ENCODE assay signal across 9 mouse cellular contexts in the genomic region with DNA sequence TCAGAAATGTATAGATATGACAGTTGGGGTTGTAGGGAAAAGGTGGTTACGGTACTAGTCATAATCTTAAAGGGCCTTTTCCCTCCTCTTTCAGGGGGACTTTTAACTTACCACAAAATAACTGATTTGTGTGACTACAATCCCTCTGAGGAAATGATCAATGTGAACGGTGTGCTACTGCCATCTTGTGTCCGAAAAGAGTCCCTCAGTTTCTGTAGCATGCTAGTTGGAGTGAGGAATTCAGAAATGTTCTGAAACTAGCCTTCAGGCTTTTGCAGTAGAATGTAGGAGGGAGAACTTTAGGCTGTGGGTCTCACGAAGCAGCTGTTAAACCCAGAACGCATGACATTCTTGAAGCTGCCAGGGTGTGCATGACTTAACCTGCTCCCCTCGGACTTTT.
A peak's percentile ranks its signal among the peaks of the same experiment; 100 is the strongest.
DNase-seq lines count a peak whose midpoint lies in the region; ATAC-seq and TF ChIP-seq lines count a peak whose summit lies in the region.
"Had no signal": no experiment of that assay in that cellular context is flagged by ENCODE, and none has a peak within 500 bp of the region (broad histone marks: within the 10 kb centered on the region; RNA-seq: fewer than 3 reads in every experiment).

No protein-coding gene starts in this region.

- no peak overlapping the region for H3K9ac ChIP-seq in ES-E14 (ENCODE audit: insufficient read depth, low read depth, low read length, poor library complexity, severe bottlenecking)
- no peak overlapping the region for H3K9ac ChIP-seq in embryonic facial prominence, embryonic 13.5 days
- no peak overlapping the region for H3K9ac ChIP-seq in hindbrain, embryonic 14.5 days
- no peak overlapping the region for H3K9ac ChIP-seq in midbrain, embryonic 12.5 days (replicated peaks)

- no peaks in the 10 kb centered on the region for H3K4me1 ChIP-seq in ES-E14 (ENCODE audit: control insufficient read depth in 2 of 2, insufficient read depth in 2 of 2, low read length in 2 of 2, poor library complexity in 1 of 2)
- no peaks in the 10 kb centered on the region for H3K4me1 ChIP-seq in embryonic facial prominence, embryonic 13.5 days
- no peaks in the 10 kb centered on the region for H3K4me1 ChIP-seq in hindbrain, embryonic 14.5 days (replicated peaks; ENCODE audit: control insufficient read depth, insufficient read depth, low read length)
- no peaks in the 10 kb centered on the region for H3K4me1 ChIP-seq in midbrain, embryonic 12.5 days

- no peaks in the 10 kb centered on the region for H3K36me3 ChIP-seq in ES-E14 (ENCODE audit: control insufficient read depth, insufficient read depth, low read length, poor library complexity, severe bottlenecking)
- no peaks in the 10 kb centered on the region for H3K36me3 ChIP-seq in embryonic facial prominence, embryonic 13.5 days
- H3K36me3 ChIP-seq in hindbrain, embryonic 14.5 days (replicated peaks; ENCODE audit: control insufficient read depth, insufficient read depth): no peaks in the 10 kb centered on the region
- H3K36me3 ChIP-seq in midbrain, embryonic 12.5 days: no peaks in the 10 kb centered on the region

- WGBS in embryonic facial prominence, embryonic 13.5 days: 14% methylated on average over 6 of the region's 6 CpGs
- WGBS in hindbrain, embryonic 14.5 days: 36% methylated on average over 6 of the region's 6 CpGs
- WGBS in midbrain, embryonic 12.5 days: 35% methylated on average over 6 of the region's 6 CpGs

- H3K4me3 ChIP-seq in ES-E14 (ENCODE audit: insufficient read depth in 1 of 2, low read depth in 1 of 2, low read length in 2 of 2, poor library complexity in 1 of 2, severe bottlenecking in 1 of 2): no peak overlapping the region
- no peak overlapping the region for H3K4me3 ChIP-seq in embryonic facial prominence, embryonic 13.5 days
- no peak overlapping the region for H3K4me3 ChIP-seq in hindbrain, embryonic 14.5 days (replicated peaks; ENCODE audit: low read length)
- H3K4me3 ChIP-seq in midbrain, embryonic 12.5 days: no peak overlapping the region
- H3K4me3 ChIP-seq: erythroblast, embryonic 14.5 days had no signal

- in situ Hi-C loops in ES-E14 (cut with MboI; ENCODE audit: low sequenced_read_pairs in 2 of 2, unreplicated experiment in 2 of 2): loop anchor here in 1 of 2 experiments (10.0 kb wide), 1 partner anchor 1068 kb away; no protein-coding TSS in a partner anchor

- peak; percentile 33 for DNase-seq in ES-E14 (ENCODE audit: low read depth, low spot score)
- DNase-seq in adrenal gland, postnatal 10 days: peak; percentile 61
- DNase-seq in hindbrain, embryonic 14.5 days (ENCODE audit: low spot score): peak; percentile 82
- peak; percentile 62 to 72 for DNase-seq in layer of hippocampus, postnatal 10 days (ENCODE audit: low spot score in 2 of 2)
- peak; percentile 33 for DNase-seq in urinary bladder, postnatal 25 days (ENCODE audit: low spot score)
- no peak for DNase-seq in B cell, adult 2 months

- H3K9me3 ChIP-seq in ES-E14 (ENCODE audit: control insufficient read depth, insufficient read depth, low read depth, low read length): no peaks in the 10 kb centered on the region
- H3K9me3 ChIP-seq in embryonic facial prominence, embryonic 13.5 days: no peaks in the 10 kb centered on the region
- no peaks in the 10 kb centered on the region for H3K9me3 ChIP-seq in hindbrain, embryonic 14.5 days (ENCODE audit: control insufficient read depth, low read length)
- no peaks in the 10 kb centered on the region for H3K9me3 ChIP-seq in midbrain, embryonic 12.5 days

- H3K4me2 ChIP-seq in embryonic facial prominence, embryonic 13.5 days: no peak overlapping the region
- H3K4me2 ChIP-seq in hindbrain, embryonic 14.5 days (replicated peaks): no peak overlapping the region
- no peak overlapping the region for H3K4me2 ChIP-seq in midbrain, embryonic 12.5 days (replicated peaks)

- 0 out of 2 replicates have a peak, but pooled peaks have one; percentile 37 for ATAC-seq in embryonic facial prominence, embryonic 13.5 days (ENCODE audit: insufficient number of reproducible peaks, insufficient read depth, low FRiP score, low TSS enrichment, low read depth)
- peak; percentile 65; the same call in 1 of the 2 replicates for ATAC-seq in hindbrain, embryonic 14.5 days (ENCODE audit: low FRiP score)
- ATAC-seq in midbrain, embryonic 12.5 days (ENCODE audit: low FRiP score, low read depth): peak; percentile 52; the same call in 1 of the 2 replicates

- no peak overlapping the region for H3K27ac ChIP-seq in ES-E14 (ENCODE audit: insufficient read depth, low read depth, low read length, poor library complexity, severe bottlenecking)
- no peak overlapping the region for H3K27ac ChIP-seq in embryonic facial prominence, embryonic 13.5 days
- H3K27ac ChIP-seq in hindbrain, embryonic 14.5 days: no peak overlapping the region
- no peak overlapping the region for H3K27ac ChIP-seq in midbrain, embryonic 12.5 days (replicated peaks)

- H3K27me3 ChIP-seq in embryonic facial prominence, embryonic 13.5 days: no peaks in the 10 kb centered on the region
- H3K27me3 ChIP-seq in hindbrain, embryonic 14.5 days (ENCODE audit: control insufficient read depth, insufficient read depth, low read length): no peaks in the 10 kb centered on the region
- H3K27me3 ChIP-seq in midbrain, embryonic 12.5 days: no peaks in the 10 kb centered on the region

TF ChIP-seq in ES-E14, 5 proteins besides CTCF, POLR2A, EP300 and RAD21:
- TF ChIP-seq ZC3H11A (IDR thresholded peaks at IDR 0.05; ENCODE audit: borderline replicate concordance, low read depth, low read length) (peak; percentile 5; the same call in 1 of the 2 replicates), MAFK (IDR thresholded peaks at IDR 0.05; ENCODE audit: insufficient read depth, low read depth, low read length) (no peak)

Comparison
In these comparisons a context has a peak if more than half of its experiments do, and no peak if none do; other contexts are left out.
1. DNase-seq: peak in ES-E14 (single experiment), adrenal gland, postnatal 10 days (single experiment), hindbrain, embryonic 14.5 days (single experiment), layer of hippocampus, postnatal 10 days (2 of 2) and urinary bladder, postnatal 25 days (single experiment); none in B cell, adult 2 months (0 of 2).
2. Peak in every context shown above with its lines, with median percentiles within 50 percentile points of each other: ATAC-seq.